Mouse (Mus musculus) forebrain, embryonic 13.5 days (tissue): ENCODE data around the gene Edem3. TPM values are rescaled to one million over a fixed set of nuclear protein-coding genes. Genes with fewer than 3 reads are reported as not detected.

ENCODE experiments used
- ATAC-seq: fragments of 200-750 bp; cut with Nextera tagmentation; 2 replicates; pipeline ENCODE4 v1.8.0; 2017
- H3K27ac ChIP-seq: fragments of 300-500 bp; sonication (generic); 2 replicates; pipeline ENCODE4 v1.5.1; 2015; ENCODE audit warnings: inconsistent platforms, mild to moderate bottlenecking, moderate library complexity
- H3K27me3 ChIP-seq: fragments of 300-500 bp; sonication (generic); 2 replicates; pipeline ENCODE4 v1.6.1; 2015; ENCODE audit warnings: mild to moderate bottlenecking, inconsistent platforms
- H3K36me3 ChIP-seq: fragments of 300-500 bp; sonication (generic); 2 replicates; pipeline ENCODE4 v1.6.1; 2015; ENCODE audit warnings: mild to moderate bottlenecking, inconsistent platforms; ENCODE audit not compliant: poor library complexity, severe bottlenecking
- H3K4me1 ChIP-seq: fragments of 300-500 bp; sonication (generic); 2 replicates; pipeline ENCODE4 v1.6.1; 2015; ENCODE audit warnings: inconsistent platforms
- H3K4me2 ChIP-seq: fragments of 300-500 bp; sonication (generic); 2 replicates; pipeline ENCODE4 v1.6.1; 2015; ENCODE audit warnings: inconsistent platforms, mild to moderate bottlenecking, moderate library complexity
- H3K4me3 ChIP-seq: fragments of 300-500 bp; sonication (generic); 2 replicates; pipeline ENCODE4 v1.5.1; 2015; ENCODE audit warnings: mild to moderate bottlenecking, inconsistent platforms
- H3K9ac ChIP-seq: fragments of 300-500 bp; sonication (generic); 2 replicates; pipeline ENCODE4 v1.6.1; 2015; ENCODE audit warnings: mild to moderate bottlenecking, inconsistent platforms
- H3K9me3 ChIP-seq: fragments of 300-500 bp; sonication (generic); replicated peaks from 2 replicates; pipeline ENCODE4 v1.6.1; 2016; ENCODE audit warnings: inconsistent platforms
- WGBS: fragments of 180-500 bp; shearing (Covaris S2); methylation state at CpG from one replicate; pipeline ENCODE4 v1.1.7; 2015; 5-methylcytosine and 5-hydroxymethylcytosine counted together
- polyA plus RNA-seq: library from polyadenylated mRNA; unstranded; fragments of >200 nt; fragmentation: Nextera tagmentation; extraction: Ambion mirVana; gene quantifications from 2 replicates; pipeline ENCODE4 v1.2.1, GENCODE M21; 2015

The Edem3 gene
- polyA plus RNA-seq, 1 experiment from 2014 or later: 13.4 TPM

- H3K4me3 ChIP-seq: peak overlapping the region; percentile 93; the same call in 1 of the 2 replicates
- no peak overlapping the region for H3K9ac ChIP-seq
- H3K4me1 ChIP-seq: peaks cover 16% of the 10 kb centered on the region
- no peaks in the 10 kb centered on the region for H3K36me3 ChIP-seq
- H3K4me2 ChIP-seq: peak overlapping the region; percentile 98
- no peaks in the 10 kb centered on the region for H3K27me3 ChIP-seq
- no peak for ATAC-seq
- H3K27ac ChIP-seq: no peak overlapping the region
- WGBS: 82% methylated on average over 10 of the region's 10 CpGs
- no peaks in the 10 kb centered on the region for H3K9me3 ChIP-seq
These were observed 1.1 kb upstream of the Edem3 start for GRCm38 (mm10) chr1:151754028-151754489.

- H3K27me3 ChIP-seq: no peaks in the 10 kb centered on the region
- H3K4me2 ChIP-seq: peak overlapping the region; percentile 98
- H3K36me3 ChIP-seq: no peaks in the 10 kb centered on the region
- no peak; the same call in 1 of the 2 replicates for ATAC-seq
- peak overlapping the region; percentile 83 for H3K9ac ChIP-seq
- H3K4me1 ChIP-seq: peaks cover 16% of the 10 kb centered on the region
- peak overlapping the region; percentile 93 for H3K4me3 ChIP-seq
- H3K9me3 ChIP-seq: no peaks in the 10 kb centered on the region
- H3K27ac ChIP-seq: peak overlapping the region; percentile 84
- 7% methylated on average over 36 of the region's 36 CpGs for WGBS
These were observed 671 bp downstream of the Edem3 start for GRCm38 (mm10) chr1:151755660-151756424.

DNA sequence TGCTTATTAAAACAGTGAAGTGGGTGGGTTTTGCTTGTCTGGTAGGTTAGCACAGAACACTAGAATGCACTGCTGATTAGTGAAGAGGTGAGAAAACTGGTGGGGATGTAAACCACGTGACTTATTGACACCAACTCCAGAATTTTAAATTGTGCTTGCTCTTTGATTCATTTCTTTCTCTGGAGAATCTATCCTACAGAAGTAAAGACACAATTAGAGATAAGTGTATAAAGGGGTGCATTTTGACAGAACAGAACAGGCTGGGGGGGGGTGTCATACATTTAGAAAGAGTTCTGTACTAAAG lies 1.2 kb downstream of the Edem3 start:
- Histone ChIP-seq H3K27me3 (no peaks in the 10 kb centered on the region), H3K4me2 (peak overlapping the region; percentile 98), H3K9ac (peak overlapping the region; percentile 83), H3K4me3 (peak overlapping the region; percentile 93), H3K4me1 (peaks cover 16% of the 10 kb centered on the region), H3K27ac (no peak overlapping the region), H3K9me3 (no peaks in the 10 kb centered on the region), H3K36me3 (peaks cover 5% of the 10 kb centered on the region)
- WGBS: 21% methylated on average over 1 of the region's 1 CpGs
- ATAC-seq: no peak

GRCm38 (mm10) chr1:151758301-151758700 lies 3.1 kb downstream of the Edem3 start:
- peaks cover 18% of the 10 kb centered on the region for H3K36me3 ChIP-seq
- no peak overlapping the region for H3K4me2 ChIP-seq
- ATAC-seq: no peak
- WGBS: 89% methylated on average over 6 of the region's 6 CpGs
- H3K4me3 ChIP-seq: no peak overlapping the region
- peaks cover 16% of the 10 kb centered on the region for H3K4me1 ChIP-seq
- H3K27me3 ChIP-seq: no peaks in the 10 kb centered on the region
- H3K9me3 ChIP-seq: no peaks in the 10 kb centered on the region
- H3K27ac ChIP-seq: no peak overlapping the region
- no peak overlapping the region for H3K9ac ChIP-seq

DNA sequence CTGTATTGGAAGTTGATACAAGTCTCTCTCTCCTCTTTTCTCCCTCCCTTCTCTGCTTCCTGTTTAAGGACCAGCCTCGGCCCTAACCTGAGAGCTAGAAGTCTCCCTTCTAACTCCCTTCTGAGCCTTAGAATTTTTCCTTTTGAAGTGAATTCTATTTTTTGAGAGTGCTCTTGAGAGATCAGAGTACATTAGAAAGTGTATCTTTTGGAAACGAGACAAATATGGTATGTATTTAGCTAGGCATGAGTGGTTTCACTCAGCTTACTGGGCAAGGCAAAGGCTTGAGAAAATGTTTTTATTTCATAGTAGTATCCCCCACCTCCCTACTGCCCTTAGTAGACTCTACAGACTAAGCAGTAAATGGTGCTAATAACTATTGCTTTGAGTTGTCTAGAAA lies 3.8 kb downstream of the Edem3 start:
- no peaks in the 10 kb centered on the region for H3K9me3 ChIP-seq
- peaks cover 18% of the 10 kb centered on the region for H3K36me3 ChIP-seq
- 80% methylated on average over 2 of the region's 2 CpGs for WGBS
- H3K27me3 ChIP-seq: no peaks in the 10 kb centered on the region
- no peak overlapping the region for H3K9ac ChIP-seq
- ATAC-seq: no peak
- no peak overlapping the region for H3K4me2 ChIP-seq
- H3K27ac ChIP-seq: no peak overlapping the region
- peaks cover 15% of the 10 kb centered on the region for H3K4me1 ChIP-seq
- no peak overlapping the region for H3K4me3 ChIP-seq

GRCm38 (mm10) chr1:151764236-151764635 lies 9.1 kb downstream of the Edem3 start:
- no peak overlapping the region for H3K4me3 ChIP-seq
- WGBS: 85% methylated on average over 3 of the region's 3 CpGs
- H3K36me3 ChIP-seq: peaks cover 21% of the 10 kb centered on the region
- no peak for ATAC-seq
- no peak overlapping the region for H3K4me2 ChIP-seq
- no peak overlapping the region for H3K27ac ChIP-seq
- no peaks in the 10 kb centered on the region for H3K27me3 ChIP-seq
- H3K9ac ChIP-seq: no peak overlapping the region
- H3K4me1 ChIP-seq: peaks cover 1% of the 10 kb centered on the region; the same call in 1 of the 2 replicates
- no peaks in the 10 kb centered on the region for H3K9me3 ChIP-seq

GRCm38 (mm10) chr1:151766166-151766565 lies 11.0 kb downstream of the Edem3 start:
- Histone ChIP-seq H3K9me3 (no peaks in the 10 kb centered on the region), H3K4me2 (no peak overlapping the region), H3K36me3 (peaks cover 21% of the 10 kb centered on the region), H3K4me3 (no peak overlapping the region), H3K9ac (no peak overlapping the region), H3K4me1 (peaks cover 8% of the 10 kb centered on the region; the same call in 1 of the 2 replicates), H3K27me3 (no peaks in the 10 kb centered on the region), H3K27ac (no peak overlapping the region)
- ATAC-seq: no peak
- 80% methylated on average over 2 of the region's 2 CpGs for WGBS

DNA sequence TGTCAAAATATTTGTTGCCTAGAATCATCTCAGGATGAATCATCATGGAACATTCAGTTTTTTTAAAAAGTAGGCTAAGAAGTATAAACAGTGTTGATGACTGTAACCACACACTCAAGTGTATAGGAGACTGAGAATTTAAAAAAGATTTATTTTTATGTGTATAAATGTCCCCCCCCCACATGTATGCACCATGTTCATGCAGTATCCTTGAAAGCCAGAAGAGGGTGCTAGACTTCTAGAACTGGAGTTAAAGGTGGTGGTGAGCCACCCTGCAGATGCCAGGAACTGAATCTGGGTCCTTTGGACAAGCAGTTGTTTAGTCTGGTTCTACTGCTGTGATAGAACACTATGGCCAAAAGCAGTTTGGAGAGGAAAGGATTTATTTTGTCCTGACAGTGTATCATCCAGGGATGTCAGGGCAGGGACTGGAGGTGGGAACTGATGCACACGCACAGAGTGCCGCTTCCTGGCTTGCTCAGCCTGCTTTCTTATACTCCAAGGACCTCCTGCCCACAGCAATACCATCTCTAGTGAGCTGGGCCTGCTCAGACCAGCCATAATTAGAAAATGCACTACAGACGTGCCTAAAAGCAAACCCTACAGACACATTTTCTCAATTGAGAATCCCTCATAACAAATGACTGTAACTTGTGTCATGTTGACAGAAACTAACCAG lies 11.9 kb downstream of the Edem3 start:
- no peak for ATAC-seq
- no peak overlapping the region for H3K9ac ChIP-seq

GRCm38 (mm10) chr1:151769200-151769913 lies 14.2 kb downstream of the Edem3 start:
- ATAC-seq: 0 out of 2 replicates have a peak, but pooled peaks have one; percentile 24
- no peak overlapping the region for H3K9ac ChIP-seq
- WGBS: 29% methylated on average over 3 of the region's 3 CpGs

More for the DNA sequence above, 11.9 kb downstream of the Edem3 start:
- H3K27me3 ChIP-seq: no peaks in the 10 kb centered on the region
- H3K27ac ChIP-seq: no peak overlapping the region
- H3K4me1 ChIP-seq: peaks cover 8% of the 10 kb centered on the region; the same call in 1 of the 2 replicates
- no peaks in the 10 kb centered on the region for H3K9me3 ChIP-seq
- WGBS: 91% methylated on average over 3 of the region's 3 CpGs
- no peak overlapping the region for H3K4me2 ChIP-seq
- H3K36me3 ChIP-seq: peaks cover 19% of the 10 kb centered on the region; the same call in 1 of the 2 replicates
- H3K4me3 ChIP-seq: no peak overlapping the region

GRCm38 (mm10) chr1:151777616-151778015 lies 22.4 kb downstream of the Edem3 start:
- H3K4me1 ChIP-seq: no peaks in the 10 kb centered on the region
- H3K36me3 ChIP-seq: peaks cover 52% of the 10 kb centered on the region
- H3K27me3 ChIP-seq: no peaks in the 10 kb centered on the region
- no peak overlapping the region for H3K4me2 ChIP-seq
- H3K9ac ChIP-seq: no peak overlapping the region
- H3K27ac ChIP-seq: no peak overlapping the region
- no peaks in the 10 kb centered on the region for H3K9me3 ChIP-seq
- H3K4me3 ChIP-seq: no peak overlapping the region
- ATAC-seq: no peak
- WGBS: 91% methylated on average over 2 of the region's 2 CpGs

More at GRCm38 (mm10) chr1:151769200-151769913, 14.2 kb downstream of the Edem3 start:
- H3K4me3 ChIP-seq: no peak overlapping the region
- no peaks in the 10 kb centered on the region for H3K9me3 ChIP-seq
- H3K4me2 ChIP-seq: no peak overlapping the region
- H3K4me1 ChIP-seq: peaks cover 8% of the 10 kb centered on the region; the same call in 1 of the 2 replicates
- peaks cover 11% of the 10 kb centered on the region; the same call in 1 of the 2 replicates for H3K36me3 ChIP-seq
- no peak overlapping the region for H3K27ac ChIP-seq
- no peaks in the 10 kb centered on the region for H3K27me3 ChIP-seq

GRCm38 (mm10) chr1:151778592-151778991 lies 23.4 kb downstream of the Edem3 start:
- Histone ChIP-seq H3K4me1 (no peaks in the 10 kb centered on the region), H3K27me3 (no peaks in the 10 kb centered on the region), H3K9me3 (no peaks in the 10 kb centered on the region), H3K27ac (no peak overlapping the region), H3K36me3 (peaks cover 52% of the 10 kb centered on the region), H3K4me2 (no peak overlapping the region), H3K9ac (no peak overlapping the region), H3K4me3 (no peak overlapping the region)
- WGBS: 35% methylated on average over 1 of the region's 1 CpGs
- ATAC-seq: no peak

- H3K36me3 ChIP-seq: peaks cover 52% of the 10 kb centered on the region
- H3K27me3 ChIP-seq: no peaks in the 10 kb centered on the region
- WGBS: 96% methylated on average over 2 of the region's 2 CpGs
- H3K9me3 ChIP-seq: no peaks in the 10 kb centered on the region
- ATAC-seq: no peak
- no peak overlapping the region for H3K9ac ChIP-seq
- no peaks in the 10 kb centered on the region for H3K4me1 ChIP-seq
- no peak overlapping the region for H3K4me2 ChIP-seq
- H3K27ac ChIP-seq: no peak overlapping the region
- H3K4me3 ChIP-seq: no peak overlapping the region
These were observed 24.1 kb downstream of the Edem3 start for GRCm38 (mm10) chr1:151779306-151779705.
